Mouse (Mus musculus) heart, postnatal 10 days (tissue): ENCODE data around the gene Cnn3. TPM values are rescaled to one million over a fixed set of nuclear protein-coding genes. Genes with fewer than 3 reads are reported as not detected.

Experiments used
- DNase-seq, 2 experiments: peaks; one replicate each; pipeline ENCODE4 v3.0.0; 2021
- intact Hi-C: fragments of 180-260 bp; cut with DNase I; formaldehyde crosslinking; loops from one replicate; pipeline ENCODE4 v1.15.1; 2025
- total RNA-seq, 2 experiments: library from RNA; stranded (reverse); gene quantifications; 2 replicates each; pipeline ENCODE4 v1.2.3; 2021

The Cnn3 gene
- total RNA-seq, 2 experiments from 2014 or later: 115 to 117 TPM

DNA sequence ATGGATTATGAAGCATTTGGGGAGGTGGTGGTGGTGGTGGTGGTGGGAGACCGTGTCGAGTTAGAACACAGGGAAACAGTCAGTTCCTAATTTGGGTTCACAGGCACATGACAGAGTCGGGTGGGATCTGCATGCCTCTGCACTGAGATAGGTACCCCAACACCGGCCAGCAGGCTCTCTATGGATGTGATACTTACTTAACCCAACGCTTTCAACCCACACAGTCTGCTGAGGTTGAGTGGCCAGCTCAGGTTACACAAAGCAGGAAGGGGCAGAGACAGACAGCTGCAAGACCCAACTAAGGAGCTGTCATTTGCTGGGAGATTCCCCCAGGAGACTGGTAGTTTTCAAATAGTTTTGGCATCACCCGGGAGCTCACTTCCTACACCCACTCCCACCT lies 55.3 kb downstream of the Cnn3 start:
- DNase-seq: no peak
- intact Hi-C loops: no loop called here

DNA sequence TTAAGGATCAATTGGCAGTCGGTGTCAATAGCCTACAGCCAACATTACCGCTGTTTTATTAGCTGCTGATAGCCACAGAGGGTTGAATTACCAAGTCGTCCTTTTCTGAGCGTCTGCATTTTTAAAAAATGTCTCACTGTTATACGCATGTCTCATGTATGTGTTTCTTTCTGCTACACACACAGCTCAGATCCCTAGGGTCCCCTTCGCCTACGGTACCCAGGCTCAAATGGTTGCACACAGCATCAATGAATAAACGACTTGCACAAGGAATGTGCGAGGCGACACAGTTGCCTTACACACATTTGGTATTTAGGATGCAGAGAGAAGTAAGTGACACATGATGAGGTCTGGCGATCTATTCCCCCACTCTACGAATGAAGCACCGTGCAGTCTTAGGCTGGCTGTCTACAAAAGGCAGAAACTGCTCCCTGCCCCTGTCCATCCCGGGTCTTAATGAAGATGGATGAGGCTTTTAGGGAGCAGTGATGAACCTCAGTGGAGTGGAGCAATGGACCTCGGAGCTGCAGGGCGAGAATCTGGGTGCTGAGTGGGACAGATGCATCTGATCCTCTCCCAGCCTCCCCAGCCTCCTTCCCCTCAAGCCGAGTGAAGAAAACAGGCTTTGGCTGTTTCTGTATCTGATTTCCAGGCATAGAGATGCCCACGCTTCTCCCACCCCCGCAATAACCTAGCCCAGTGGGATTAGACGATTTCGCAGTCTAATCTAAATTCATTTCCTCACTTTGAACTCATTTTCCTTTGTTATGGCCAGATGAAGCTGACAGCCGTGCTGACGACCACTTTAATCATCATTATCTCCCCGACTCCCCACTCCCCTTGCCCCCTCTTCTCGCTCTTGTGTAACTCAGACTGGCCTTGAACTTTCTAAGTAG lies 57.2 kb downstream of the Cnn3 start:
- intact Hi-C loops: no loop called here
- DNase-seq: no peak

GRCm38 (mm10) chr3:121485201-121485600 lies 58.9 kb downstream of the Cnn3 start:
- intact Hi-C loops: no loop called here
- DNase-seq: no peak

- DNase-seq: peak in 1 of 2 experiments; percentile 32
Observed at GRCm38 (mm10) chr3:121489462-121490118, 63.3 kb downstream of the Cnn3 start.

DNA sequence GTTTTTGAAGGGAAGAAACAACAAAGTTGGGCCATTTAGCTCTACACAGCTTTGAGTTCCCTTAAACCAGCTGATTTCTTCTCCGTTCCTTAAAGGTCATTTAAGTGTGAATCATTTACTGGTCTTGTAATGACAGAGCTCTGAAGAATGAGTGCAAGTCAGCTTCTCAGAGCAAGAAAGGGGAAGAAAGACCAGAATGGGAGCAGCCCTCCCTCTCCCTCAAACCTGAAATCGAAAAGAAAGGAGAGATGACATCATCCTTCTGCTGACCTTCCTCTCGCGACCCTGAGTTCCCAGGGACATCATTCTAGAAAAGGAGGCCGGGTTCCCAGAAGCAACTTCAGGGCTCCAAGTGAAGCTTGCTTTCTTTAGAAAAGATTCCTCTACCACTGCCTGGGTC lies 64.6 kb downstream of the Cnn3 start:
- DNase-seq: no peak
- intact Hi-C loops: no loop called here

More at GRCm38 (mm10) chr3:121489462-121490118, 63.3 kb downstream of the Cnn3 start:
- intact Hi-C loops: no loop called here

DNA sequence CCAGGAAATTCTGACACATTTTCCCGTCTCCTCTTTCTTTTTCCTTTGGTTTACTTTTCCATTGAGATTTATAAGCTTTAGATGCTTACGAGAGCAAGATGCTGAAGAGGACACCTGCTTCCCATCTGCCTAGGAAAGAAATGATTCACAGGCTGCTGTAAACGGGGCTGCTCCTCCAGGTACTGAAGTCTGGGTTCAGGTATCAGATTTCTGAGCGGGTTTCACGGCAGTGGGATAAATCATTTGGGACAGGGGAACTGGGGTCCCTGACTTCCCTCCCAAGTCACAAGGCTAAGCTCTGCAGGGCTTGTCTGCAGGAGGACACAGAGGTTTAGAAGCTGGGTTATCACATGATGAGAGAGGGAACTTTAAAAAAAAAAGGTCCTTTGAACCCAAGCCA lies 65.7 kb downstream of the Cnn3 start:
- intact Hi-C loops: no loop called here
- DNase-seq: no peak

DNA sequence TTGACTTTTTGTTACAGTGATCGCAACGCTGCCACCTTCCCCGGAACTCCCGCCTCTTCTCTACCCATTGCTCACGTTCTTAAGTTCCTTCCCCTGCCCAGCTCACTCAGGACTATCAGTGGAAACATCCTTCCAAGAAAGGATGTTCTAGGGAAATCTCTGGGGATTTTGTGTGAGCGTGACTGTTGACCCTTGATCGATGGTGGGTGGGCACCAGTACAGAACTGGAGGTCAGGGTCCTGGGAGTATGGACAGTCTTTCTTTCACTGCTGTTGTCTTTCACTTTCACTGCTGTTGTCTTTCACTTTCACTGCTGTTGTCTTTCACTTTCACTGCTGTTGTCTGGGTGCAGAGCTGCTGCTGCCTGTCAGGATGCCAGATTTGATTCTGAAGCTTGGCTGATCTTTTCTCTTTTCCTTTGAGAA lies 67.7 kb downstream of the Cnn3 start:
- no peak for DNase-seq
- intact Hi-C loops: no loop called here

- intact Hi-C loops: loop anchor here (1.0 to 2.0 kb wide), 2 partner anchors 73 to 193 kb away; partner anchors contain the start of gene Cnn3
- peak; percentile 81 to 88 for DNase-seq
Observed at GRCm38 (mm10) chr3:121500225-121500624, 73.9 kb downstream of the Cnn3 start.

GRCm38 (mm10) chr3:121500734-121501133 lies 74.4 kb downstream of the Cnn3 start:
- intact Hi-C loops: loop anchor here (1.0 to 2.0 kb wide), 2 partner anchors 74 to 193 kb away; partner anchors contain the start of gene Cnn3
- no peak for DNase-seq

- DNase-seq: no peak
- intact Hi-C loops: no loop called here
Observed at GRCm38 (mm10) chr3:121504927-121505487, 78.7 kb downstream of the Cnn3 start.

DNA sequence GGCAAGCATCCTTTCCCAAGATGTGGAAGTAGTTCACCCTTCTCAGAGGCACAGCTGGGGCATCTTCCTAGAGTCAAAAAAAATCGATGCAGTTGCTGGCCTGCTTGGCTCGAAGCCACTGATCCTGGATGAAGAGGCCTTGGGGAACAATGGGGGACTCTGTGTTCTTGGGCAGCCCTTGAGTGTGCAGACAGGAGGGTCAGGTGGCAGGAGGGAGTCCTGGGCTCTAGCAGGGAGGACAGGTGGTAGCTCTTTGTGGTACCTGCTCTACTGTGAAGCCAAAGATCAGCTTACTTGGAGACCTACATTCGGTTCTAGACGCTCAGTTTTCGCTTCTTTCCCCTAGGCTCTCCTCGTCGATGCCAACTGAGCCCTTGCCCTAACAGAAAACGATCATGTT lies 79.9 kb downstream of the Cnn3 start:
- intact Hi-C loops: no loop called here
- DNase-seq: no peak

DNA sequence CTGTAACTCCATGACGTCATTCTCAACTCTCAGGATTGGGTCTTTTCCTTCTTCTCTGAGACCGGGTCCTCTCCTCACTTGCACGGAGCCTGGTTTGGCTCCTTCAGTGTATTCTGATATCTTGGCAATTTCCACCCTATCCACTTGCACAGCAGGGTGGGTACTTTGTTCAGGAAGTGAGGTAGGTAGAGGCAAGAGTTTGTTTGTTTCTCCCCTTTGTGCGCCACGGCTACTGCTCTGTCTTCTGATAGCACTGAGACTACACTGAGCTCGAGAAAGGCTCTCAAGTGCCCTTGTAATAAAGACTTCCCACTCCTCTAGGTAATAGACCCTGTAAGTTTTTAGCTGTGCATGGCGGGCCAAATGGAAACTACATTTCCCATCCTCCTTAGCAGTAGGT lies 80.5 kb downstream of the Cnn3 start:
- intact Hi-C loops: no loop called here
- DNase-seq: no peak

DNA sequence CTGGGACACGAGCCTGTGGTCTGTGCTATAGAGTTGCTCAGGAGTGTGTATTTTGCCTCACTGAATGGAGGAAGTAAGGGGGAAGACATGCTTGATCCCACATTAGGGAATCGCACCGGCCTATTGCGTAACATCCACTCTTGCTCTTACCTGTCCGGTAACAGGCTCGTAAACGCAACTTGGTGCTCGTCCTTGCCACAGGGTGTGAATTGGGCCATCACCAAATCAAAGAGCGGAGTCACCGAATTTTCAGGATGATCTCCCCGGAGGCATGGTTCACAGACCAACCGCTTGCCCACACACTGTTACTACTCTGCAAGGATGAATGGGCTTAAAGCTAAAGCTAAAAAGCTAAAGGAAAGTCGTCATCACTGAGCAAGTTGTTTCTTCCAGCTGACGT lies 81.4 kb downstream of the Cnn3 start:
- intact Hi-C loops: no loop called here

More for the DNA sequence above, 81.4 kb downstream of the Cnn3 start:
- DNase-seq: no peak

Other genes with a start within 250 kb of the Cnn3 start
- gene Tmem56, start 143.4 kb upstream of the Cnn3 start, total RNA-seq: 1 to 10 TPM; 1.0 to 1.4 TPM
- gene Alg14, start 134.7 kb upstream of the Cnn3 start, total RNA-seq: 10 to 100 TPM; 16.6 to 17.0 TPM
- under 1 TPM; 0.32 to 0.74 TPM for gene Slc44a3, start 105.9 kb downstream of the Cnn3 start, total RNA-seq
- gene 4930432M17Rik, start 244.3 kb downstream of the Cnn3 start, total RNA-seq: not detected